Mouse (Mus musculus) testis, postnatal 14 days (tissue): ENCODE data around the gene Cs.
"Not testable (repeated sequence)": the region's sequence is repeated elsewhere in the genome, so short reads cannot be mapped to it uniquely, and the experiment has no call there.

Source experiments
- DNase-seq: peaks from one replicate; pipeline ENCODE4 v3.0.0; 2021; ENCODE audit warnings: low spot score

Cs gene

GRCm38 (mm10) chr10:128337306-128338181 is at the start of gene Cs:
Gene Cs (plus strand): TSS chr10:128337734.
- peak; percentile 97 for DNase-seq

- DNase-seq = not testable (repeated sequence)
These were observed 46.9 kb upstream of the Cs start for GRCm38 (mm10) chr10:128290594-128290993.

DNA sequence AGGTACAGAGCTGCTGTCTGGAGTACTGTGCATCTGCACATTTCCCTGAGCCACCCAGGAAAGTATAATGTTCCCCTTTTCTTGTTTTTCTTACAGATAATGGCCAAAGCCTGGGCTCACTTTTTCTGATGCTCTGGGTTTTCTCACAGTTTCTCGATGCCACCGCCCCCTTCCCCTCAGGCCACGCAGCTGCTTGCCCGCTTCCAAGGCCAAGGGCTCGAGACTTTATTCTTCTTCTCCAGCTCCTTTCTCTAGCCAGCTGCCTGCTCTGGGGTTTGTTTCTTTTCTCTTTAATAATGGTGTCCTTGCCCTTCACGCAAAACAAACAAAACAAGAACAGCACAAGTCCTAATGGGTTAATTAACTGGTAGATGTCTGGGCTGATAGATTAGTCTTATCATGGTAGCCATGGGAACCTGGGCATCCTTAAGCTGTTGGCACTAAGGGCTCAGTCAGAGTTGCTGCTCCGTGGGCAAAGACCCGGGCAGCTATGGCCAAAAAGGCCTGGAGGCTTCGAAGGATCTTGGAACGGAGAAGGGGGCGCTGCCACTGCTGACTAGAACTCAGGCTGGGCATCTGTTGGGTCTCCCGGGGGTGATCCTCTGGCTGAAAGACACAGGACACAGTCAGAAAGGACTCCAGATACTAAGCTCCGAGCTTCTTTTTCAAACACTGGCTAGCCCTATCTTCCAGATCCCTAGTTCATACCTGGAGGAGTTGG is 41.0 kb upstream of the Cs start:
- DNase-seq = no peak

DNA sequence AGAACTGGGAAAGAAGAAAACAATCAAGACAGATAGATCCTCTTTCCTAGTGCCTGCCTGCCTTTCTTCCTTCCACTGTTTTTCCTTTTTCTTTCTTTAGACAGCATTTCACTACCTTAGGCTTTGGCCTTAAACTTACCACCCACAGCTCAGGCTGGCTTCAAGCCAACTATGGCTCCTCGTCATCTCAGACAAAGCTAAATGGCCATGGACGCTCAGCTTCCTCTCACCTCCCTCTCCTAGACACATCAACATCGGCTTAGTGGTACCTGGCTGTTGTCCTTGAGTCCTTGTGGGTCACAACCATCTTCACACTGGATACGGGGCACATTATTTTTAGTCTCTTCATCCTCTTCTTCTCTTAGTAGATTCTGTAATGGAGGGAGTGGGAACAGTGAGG is 40.3 kb upstream of the Cs start:
- no peak for DNase-seq

DNA sequence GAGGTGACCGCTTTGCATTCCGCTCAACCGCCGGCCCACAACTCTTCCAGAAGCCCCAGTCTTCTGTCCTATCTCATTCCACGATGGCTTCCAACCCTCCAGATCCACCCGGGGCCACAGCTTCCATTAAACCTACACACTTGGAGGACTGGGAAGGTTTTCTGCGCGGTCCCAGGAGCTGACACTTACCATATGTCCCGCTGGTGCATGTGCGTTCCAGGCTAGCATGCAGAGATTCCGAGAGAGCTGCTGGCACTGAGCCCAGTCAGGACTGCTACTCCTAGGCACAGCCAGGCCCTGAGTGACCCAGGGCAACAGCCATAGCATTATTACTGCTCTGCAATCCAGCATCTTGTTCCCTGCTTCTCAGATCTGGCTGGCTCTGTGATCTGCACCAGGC is 39.9 kb upstream of the Cs start:
- DNase-seq = peak; percentile 47

GRCm38 (mm10) chr10:128298243-128298642 is 39.3 kb upstream of the Cs start:
- DNase-seq = no peak

DNA sequence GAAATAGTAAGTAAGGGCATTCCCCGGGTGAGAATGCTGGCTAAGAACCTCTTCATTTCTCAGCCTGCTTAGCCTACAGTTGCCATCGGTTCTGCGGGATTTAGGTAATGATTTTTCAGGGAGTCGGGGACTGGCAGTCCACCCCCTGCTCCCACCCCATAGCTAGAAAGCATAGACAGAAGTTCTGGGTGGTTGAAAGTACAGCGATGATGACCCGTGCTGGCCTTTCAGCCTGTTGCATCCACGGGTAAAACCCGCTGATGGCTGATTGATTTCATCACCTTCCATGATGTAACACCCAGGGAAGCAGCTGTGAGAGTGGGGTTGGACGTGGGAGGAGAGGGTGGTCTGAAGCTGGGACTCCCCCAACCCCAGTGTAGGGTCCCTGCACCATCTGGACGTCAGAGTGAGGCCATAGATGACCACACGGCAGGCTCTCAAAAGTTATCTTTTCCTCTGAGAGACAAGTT is 38.8 kb upstream of the Cs start, which contains the start of gene Il23a:
Gene Il23a, minus strand, starts transcription at position 51 of the 470 bp plus-strand sequence.
- no peak for DNase-seq

DNA sequence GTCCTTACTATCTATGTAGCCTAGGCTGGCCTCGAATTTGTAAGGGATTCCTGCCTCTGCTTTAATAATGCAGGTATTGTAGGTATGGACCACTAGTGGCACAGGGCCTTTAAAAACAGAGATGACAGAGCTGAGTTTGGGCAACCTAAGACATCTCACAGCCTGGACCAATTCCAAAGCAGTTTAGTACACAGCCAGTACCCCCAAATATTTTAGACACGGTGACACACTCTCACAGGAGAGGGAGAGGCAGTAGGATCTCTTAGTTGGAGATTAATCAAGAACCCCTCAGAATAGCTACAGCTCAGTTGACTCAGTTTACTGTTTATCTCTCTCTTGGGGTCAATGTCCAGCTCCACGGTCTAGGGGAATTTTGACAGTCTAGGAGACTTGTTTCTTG is 35.2 kb upstream of the Cs start:
- no peak for DNase-seq

GRCm38 (mm10) chr10:128302785-128303125 is 34.8 kb upstream of the Cs start:
- no peak for DNase-seq

DNA sequence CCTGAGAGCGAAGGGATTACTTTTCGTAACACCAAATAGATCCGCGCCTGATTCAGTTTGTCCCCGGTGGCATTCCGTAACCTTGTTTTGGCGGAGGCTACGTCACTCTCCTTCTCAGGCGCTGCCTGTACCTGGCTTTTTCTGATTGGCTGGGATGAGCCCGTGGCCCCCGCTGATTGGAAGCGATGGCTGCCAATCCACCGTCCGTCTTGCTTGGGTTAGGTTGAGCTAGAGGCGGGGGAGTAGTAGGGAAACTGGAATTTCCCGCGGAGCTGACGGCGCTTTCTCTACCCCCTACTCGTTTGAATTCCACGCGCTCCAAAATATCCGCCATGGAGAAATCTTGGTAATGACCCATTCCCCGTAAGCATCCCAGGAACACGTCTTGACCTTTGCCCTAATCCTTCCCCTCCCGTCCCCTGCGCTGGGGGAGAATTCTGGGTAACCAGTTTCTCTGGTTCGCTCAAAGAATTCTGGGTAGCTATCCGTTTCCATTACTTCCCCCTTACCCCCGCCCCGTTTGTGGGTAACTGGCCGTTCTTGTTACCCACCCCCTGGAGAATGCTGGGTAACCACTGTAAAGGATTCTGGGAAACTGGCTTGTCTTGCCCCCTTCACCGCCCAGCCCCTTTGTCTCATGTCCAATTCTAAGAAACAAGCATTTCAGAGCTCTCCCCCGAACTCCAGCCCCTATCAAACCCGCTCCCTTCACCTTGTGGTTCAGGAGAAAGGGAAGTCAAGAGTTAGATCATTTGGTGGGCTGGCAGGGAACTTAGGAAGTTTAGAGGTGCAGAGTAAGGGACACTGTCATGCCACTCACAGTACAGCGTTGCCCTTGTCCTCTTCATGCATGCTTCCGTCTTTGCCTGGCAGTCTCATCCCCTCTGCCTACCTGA is 34.2 kb upstream of the Cs start, which contains the start of gene Pan2:
Gene Pan2, plus strand, starts transcription at position 210 of the 896 bp plus-strand sequence.
- DNase-seq = peak; percentile 100

- DNase-seq = no peak
These were observed 27.9 kb upstream of the Cs start for GRCm38 (mm10) chr10:128309654-128310053.

- DNase-seq = no peak
These were observed 27.4 kb upstream of the Cs start for GRCm38 (mm10) chr10:128310177-128310576.

DNA sequence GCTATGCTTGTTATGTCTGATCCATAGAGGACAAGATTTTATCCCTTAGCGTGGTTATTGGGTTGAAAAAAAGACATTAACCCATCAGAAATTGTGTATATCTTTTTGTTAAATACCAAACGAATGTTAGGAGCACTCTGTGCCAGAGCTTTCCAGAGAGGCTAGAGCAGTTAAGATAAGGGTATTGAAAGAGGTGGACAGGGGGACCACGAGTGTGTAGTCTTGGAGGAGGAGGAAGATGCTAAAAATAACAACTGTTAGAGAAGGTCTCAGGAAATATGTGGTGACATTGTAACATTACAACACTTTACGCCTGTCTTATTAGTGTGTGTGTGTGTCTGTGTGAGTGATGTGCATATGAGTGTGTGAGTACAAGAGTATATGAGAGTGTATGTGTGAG is 26.6 kb upstream of the Cs start:
- no peak for DNase-seq

- no peak for DNase-seq
These were observed 22.0 kb upstream of the Cs start for GRCm38 (mm10) chr10:128315578-128315977.

DNA sequence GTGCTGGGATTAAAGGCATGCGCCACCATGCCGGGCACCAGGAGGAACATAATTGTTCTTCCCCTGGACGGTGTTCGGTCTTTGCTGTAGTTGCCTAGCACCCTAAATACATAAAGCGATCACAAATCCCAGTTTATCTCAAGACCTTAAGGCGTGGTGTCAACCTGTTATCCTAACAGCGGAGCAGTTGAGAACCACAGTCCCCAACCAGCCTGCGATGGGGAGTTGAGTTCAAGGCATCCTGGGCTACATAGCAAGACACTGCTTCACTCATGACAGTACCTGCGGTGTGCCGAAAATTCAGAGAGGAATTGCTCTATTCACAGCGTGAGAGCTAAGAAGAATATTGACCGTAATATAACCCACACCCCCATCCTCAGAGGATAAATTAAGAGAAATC is 15.9 kb upstream of the Cs start:
- no peak for DNase-seq

DNA sequence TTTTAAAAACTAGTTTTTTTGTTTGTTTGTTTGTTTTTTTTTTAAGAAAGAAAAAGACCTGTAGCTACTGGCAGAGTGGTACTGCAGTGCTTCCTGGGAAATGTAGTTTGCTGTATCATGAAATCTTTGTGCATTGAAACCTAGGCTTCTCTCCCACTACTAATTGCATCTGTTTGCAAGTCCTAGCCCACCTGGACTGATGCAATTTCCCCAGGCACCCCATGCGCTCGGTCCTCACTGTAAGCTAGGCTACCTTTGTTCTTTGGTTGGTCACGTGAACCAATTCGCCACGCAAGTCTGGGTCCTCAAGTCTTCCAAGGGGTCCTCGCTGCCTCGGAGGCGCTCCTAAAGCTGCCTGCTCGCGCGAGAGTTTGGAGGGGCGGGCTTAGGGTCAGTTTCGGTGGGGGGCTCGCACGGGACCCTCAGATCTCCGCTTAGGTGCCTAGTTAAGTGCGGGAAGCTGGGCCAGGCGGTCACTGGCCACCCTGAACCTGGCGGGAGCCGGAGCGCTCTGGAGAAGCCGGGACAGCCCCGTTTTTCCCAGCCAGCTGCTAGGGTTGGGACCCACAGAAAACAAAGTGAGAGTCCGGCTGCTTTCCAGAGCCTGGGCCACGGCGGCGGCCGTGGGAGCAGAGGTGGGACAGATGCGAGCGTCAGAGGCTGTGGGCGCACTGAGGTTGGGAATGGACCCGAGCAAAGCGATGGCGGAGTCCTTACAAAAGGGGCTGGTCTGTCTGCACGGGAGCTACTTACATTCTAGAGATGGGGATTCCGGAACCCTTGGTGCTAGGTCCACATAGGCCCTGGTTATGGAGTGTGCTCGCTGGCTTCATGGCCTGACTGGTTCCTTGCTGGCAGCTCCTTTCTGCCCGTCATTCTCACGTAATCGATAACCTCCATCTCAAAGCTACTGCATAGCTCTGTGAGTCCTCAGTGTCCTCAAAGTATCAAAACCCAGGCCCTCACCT is 15.1 kb upstream of the Cs start, which contains the start of gene Cnpy2:
Gene Cnpy2, plus strand, starts transcription at position 319 of the 968 bp plus-strand sequence.
- peak; percentile 89 for DNase-seq

DNA sequence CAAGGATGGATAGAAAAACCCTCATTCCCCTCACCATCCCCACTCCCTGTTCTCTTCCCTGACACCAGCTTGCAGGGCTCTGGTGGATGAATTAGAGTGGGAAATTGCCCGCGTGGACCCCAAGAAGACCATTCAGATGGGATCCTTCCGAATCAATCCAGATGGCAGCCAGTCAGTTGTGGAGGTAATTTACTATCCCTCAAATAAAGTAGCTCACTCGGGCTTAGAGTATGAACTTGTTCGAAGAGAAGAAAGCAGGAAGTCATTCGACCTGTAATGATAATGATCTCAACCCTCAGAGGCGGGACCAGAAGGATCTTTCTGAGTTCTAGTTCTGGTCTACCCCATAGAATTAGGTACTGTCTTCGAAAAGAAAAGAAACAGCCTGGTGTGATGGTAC is 14.0 kb upstream of the Cs start:
- DNase-seq = no peak

- no peak for DNase-seq
These were observed 10.7 kb upstream of the Cs start for GRCm38 (mm10) chr10:128326825-128327224.

GRCm38 (mm10) chr10:128327610-128328009 is 9.9 kb upstream of the Cs start:
- no peak for DNase-seq

DNA sequence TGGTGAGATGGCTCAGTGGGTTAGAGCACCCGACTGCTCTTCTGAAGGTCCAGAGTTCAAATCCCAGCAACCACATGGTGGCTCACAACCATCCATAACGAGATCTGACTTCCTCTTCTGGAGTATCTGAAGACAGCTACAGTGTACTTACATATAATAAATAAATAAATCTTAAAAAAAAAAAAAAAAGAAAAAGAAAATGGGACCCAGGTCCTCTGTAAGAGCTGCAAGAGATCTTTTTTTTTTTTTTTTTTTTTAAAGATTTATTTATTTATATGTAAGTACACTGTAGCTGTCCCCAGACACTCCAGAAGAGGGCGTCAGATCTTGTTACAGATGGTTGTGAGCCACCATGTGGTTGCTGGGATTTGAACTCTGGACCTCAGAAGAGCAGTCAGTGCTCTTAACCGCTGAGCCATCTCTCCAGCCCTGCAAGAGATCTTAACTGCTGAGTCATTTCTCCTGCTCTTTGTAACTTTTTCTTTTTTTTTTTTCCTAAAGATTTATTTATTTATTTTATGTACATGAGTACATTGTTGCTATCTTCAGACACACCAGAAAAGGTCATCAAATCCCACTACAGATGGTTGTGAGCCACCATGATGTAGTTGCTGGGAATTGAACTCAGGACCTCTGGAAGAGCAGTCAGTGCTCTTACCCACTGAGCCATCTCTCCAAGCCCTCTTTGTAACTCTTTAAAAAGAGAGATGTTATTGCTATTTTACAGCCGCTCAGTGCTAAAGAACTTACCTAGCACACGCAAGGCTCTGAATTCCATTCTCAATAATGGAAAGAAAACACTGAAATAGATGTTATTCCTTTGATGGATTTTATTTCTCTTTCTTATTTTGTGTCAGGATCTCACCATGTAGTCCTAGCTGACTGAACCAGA is 4.9 kb upstream of the Cs start:
- DNase-seq = not testable (repeated sequence)
